In the genomic region with DNA sequence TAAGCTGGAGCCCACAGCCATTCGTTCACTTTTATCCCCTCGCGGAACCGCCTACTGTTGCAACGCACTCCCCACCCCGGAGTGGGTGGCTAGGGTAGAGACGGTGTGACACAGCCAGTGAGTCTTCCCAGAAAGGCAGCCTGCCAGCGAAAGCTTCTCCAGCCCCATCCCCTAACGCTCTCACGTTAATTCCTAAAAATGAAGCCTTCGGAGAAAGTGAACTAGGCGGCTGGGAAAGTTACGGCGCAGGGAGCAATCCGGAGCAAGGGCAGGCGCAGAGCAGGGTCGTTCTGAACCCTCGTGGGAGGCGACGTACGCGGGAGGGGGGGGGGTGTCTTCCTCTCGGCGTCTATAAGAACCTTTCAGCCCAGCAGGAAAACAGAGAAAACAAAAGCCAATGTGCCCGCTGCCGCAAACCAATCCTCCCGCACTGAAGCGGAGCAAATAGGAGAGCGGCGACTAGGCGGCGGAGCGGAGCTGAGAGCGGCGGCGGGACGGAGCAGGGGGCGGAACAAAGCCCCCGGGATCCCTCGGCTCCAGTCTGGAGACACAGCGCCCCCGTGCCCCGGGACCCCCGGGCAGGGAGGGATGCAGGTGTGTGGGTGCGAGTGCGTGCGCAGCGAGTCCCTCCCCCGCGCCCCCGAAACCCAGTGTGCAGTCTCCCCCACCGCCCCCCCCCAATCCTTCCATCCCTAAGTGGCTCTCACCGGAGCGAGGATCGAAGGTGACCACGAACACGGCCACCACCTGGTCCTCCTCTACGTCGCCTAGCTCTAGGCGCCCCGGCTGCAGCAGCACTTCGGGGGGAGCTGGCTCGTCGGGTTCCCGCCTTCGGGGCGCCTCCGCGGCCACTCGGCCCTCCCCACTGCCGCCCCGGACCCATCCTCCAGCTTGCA, we compare ENCODE assay signal across 9 mouse cellular contexts. TPM values are rescaled to one million over a fixed set of nuclear protein-coding genes. Genes with fewer than 3 reads are reported as not detected.
DNase-seq lines count a peak whose midpoint lies in the region; ATAC-seq and TF ChIP-seq lines count a peak whose summit lies in the region.
"Had no signal": no experiment of that assay in that cellular context is flagged by ENCODE, and none has a peak within 500 bp of the region (broad histone marks: within the 10 kb centered on the region; RNA-seq: fewer than 3 reads in every experiment).

No protein-coding gene starts in this region.

- H3K4me2 ChIP-seq in embryonic facial prominence, embryonic 13.5 days, result peak overlapping the region; percentile 68
- H3K4me2 ChIP-seq in heart, postnatal 0 days (ENCODE audit: low read depth, low read length), result peak overlapping the region; percentile 99
- H3K4me2 ChIP-seq in neural tube, embryonic 15.5 days, result peak overlapping the region; percentile 69

- under 1% methylated on average over 68 of the region's 72 CpGs for WGBS in embryonic facial prominence, embryonic 13.5 days
- under 1% methylated on average over 62 of the region's 72 CpGs for WGBS in heart, postnatal 0 days
- WGBS in neural tube, embryonic 15.5 days, result under 1% methylated on average over 68 of the region's 72 CpGs

- peak; percentile 30 for ATAC-seq in CD4-positive, CD25-positive, alpha-beta regulatory T cell, adult 4 months
- peak; percentile 46 for ATAC-seq in embryonic facial prominence, embryonic 13.5 days (ENCODE audit: insufficient number of reproducible peaks, insufficient read depth, low FRiP score, low TSS enrichment, low read depth)
- peak; percentile 54 for ATAC-seq in heart, postnatal 0 days (ENCODE audit: insufficient read depth, low read depth)
- ATAC-seq in neural tube, embryonic 15.5 days (ENCODE audit: low FRiP score), result peak; percentile 76

- peaks cover 22% of the 10 kb centered on the region for H3K4me1 ChIP-seq in embryonic facial prominence, embryonic 13.5 days
- peaks cover 4% of the 10 kb centered on the region; the same call in 1 of the 2 replicates for H3K4me1 ChIP-seq in heart, postnatal 0 days (ENCODE audit: control insufficient read depth, insufficient read depth)
- H3K4me1 ChIP-seq in neural tube, embryonic 15.5 days, result peaks cover 38% of the 10 kb centered on the region

- TF ChIP-seq EP300 in heart, postnatal 0 days (IDR thresholded peaks at IDR 0.05; ENCODE audit: low read depth), result no peak

- peak overlapping the region; percentile 85 for H3K9ac ChIP-seq in embryonic facial prominence, embryonic 13.5 days
- H3K9ac ChIP-seq in heart, postnatal 0 days (replicated peaks; ENCODE audit: low read depth, low read length), result peak overlapping the region; percentile 70
- peak overlapping the region; percentile 91 for H3K9ac ChIP-seq in neural tube, embryonic 15.5 days (replicated peaks)

- DNase-seq in adrenal gland, postnatal 10 days, result peak; percentile 58
- DNase-seq in heart, postnatal 0 days (ENCODE audit: low spot score), result peak; percentile 11
- DNase-seq in kidney, postnatal 36 days, result peak; percentile 13 to 52
- peak; percentile 15 to 31 for DNase-seq in lung, adult 18-20 months
- DNase-seq in thymus, postnatal 4 days, result peak; percentile 83

- peak overlapping the region; percentile 76 for H3K27ac ChIP-seq in embryonic facial prominence, embryonic 13.5 days
- H3K27ac ChIP-seq in heart, postnatal 0 days (ENCODE audit: low read depth), result no peak overlapping the region
- peak overlapping the region; percentile 91 for H3K27ac ChIP-seq in neural tube, embryonic 15.5 days (replicated peaks)

- peak overlapping the region; percentile 74 for H3K4me3 ChIP-seq in embryonic facial prominence, embryonic 13.5 days
- H3K4me3 ChIP-seq in heart, postnatal 0 days (ENCODE audit: low read depth, low read length), result peak overlapping the region; percentile 86
- H3K4me3 ChIP-seq in neural tube, embryonic 15.5 days (replicated peaks), result peak overlapping the region; percentile 83

- no peaks in the 10 kb centered on the region for H3K9me3 ChIP-seq in embryonic facial prominence, embryonic 13.5 days
- H3K9me3 ChIP-seq in heart, postnatal 0 days (replicated peaks; ENCODE audit: control insufficient read depth, low read length), result no peaks in the 10 kb centered on the region
- H3K9me3 ChIP-seq in neural tube, embryonic 15.5 days (replicated peaks), result no peaks in the 10 kb centered on the region

- no peaks in the 10 kb centered on the region for H3K36me3 ChIP-seq in embryonic facial prominence, embryonic 13.5 days
- no peaks in the 10 kb centered on the region for H3K36me3 ChIP-seq in heart, postnatal 0 days (replicated peaks; ENCODE audit: control insufficient read depth, insufficient read depth, low read length)
- H3K36me3 ChIP-seq in neural tube, embryonic 15.5 days, result no peaks in the 10 kb centered on the region

- no peak for TF ChIP-seq CTCF in heart, postnatal 0 days (IDR thresholded peaks at IDR 0.05; ENCODE audit: low read depth)

- H3K27me3 ChIP-seq in embryonic facial prominence, embryonic 13.5 days, result peaks cover 23% of the 10 kb centered on the region
- peaks cover 7% of the 10 kb centered on the region; the same call in 1 of the 2 replicates for H3K27me3 ChIP-seq in heart, postnatal 0 days (ENCODE audit: control insufficient read depth, insufficient read depth, low read length)
- no peaks in the 10 kb centered on the region for H3K27me3 ChIP-seq in neural tube, embryonic 15.5 days (replicated peaks)

RNA-seq across cellular contexts. Expression of a gene that starts 0.5 kb away (rescaled TPM):
- 1 to 10 TPM; 4.1 to 7.9 TPM for polyA plus RNA-seq in CD4-positive, CD25-positive, alpha-beta regulatory T cell, adult 4 months (2017; shearing (Covaris generic))
- 10 to 100 TPM; 14.0 to 16.4 TPM for total RNA-seq in adrenal gland, postnatal 10 days (2021)
- 9.6 and 10.8 TPM in 2 replicates for polyA plus RNA-seq in embryonic facial prominence, embryonic 13.5 days (2015; fragmentation: Nextera tagmentation; extraction: Ambion mirVana)
- 2.3 and 13.7 TPM in 2 replicates for total RNA-seq in heart, postnatal 0 days (2014; rRNA removed; ENCODE audit: low replicate concordance)
- polyA plus RNA-seq in heart, postnatal 0 days (2015; fragmentation: Nextera tagmentation; extraction: Ambion mirVana), result 1.1 and 1.6 TPM in 2 replicates
- 12.7 and 14.8 TPM in 2 replicates for polyA plus RNA-seq in neural tube, embryonic 15.5 days (2015; fragmentation: Nextera tagmentation; extraction: Ambion mirVana)

RNA-seq across cellular contexts. Expression of a gene that starts 3.5 kb away (rescaled TPM):
- polyA plus RNA-seq in CD4-positive, CD25-positive, alpha-beta regulatory T cell, adult 4 months (2017; shearing (Covaris generic)), result not detected
- not detected for total RNA-seq in adrenal gland, postnatal 10 days (2021)
- not detected in 2 replicates for polyA plus RNA-seq in embryonic facial prominence, embryonic 13.5 days (2015; fragmentation: Nextera tagmentation; extraction: Ambion mirVana)
- total RNA-seq in heart, postnatal 0 days (2014; rRNA removed; ENCODE audit: low replicate concordance), result not detected in 2 replicates
- polyA plus RNA-seq in heart, postnatal 0 days (2015; fragmentation: Nextera tagmentation; extraction: Ambion mirVana), result not detected in 2 replicates
- 0.08 and 0.15 TPM in 2 replicates for polyA plus RNA-seq in neural tube, embryonic 15.5 days (2015; fragmentation: Nextera tagmentation; extraction: Ambion mirVana)
- total RNA-seq: gastrocnemius, postnatal 4 days had no signal

RNA-seq across cellular contexts. Expression of a gene that starts 35.8 kb away (rescaled TPM):
- 100 to 1,000 TPM; 112 to 118 TPM for polyA plus RNA-seq in CD4-positive, CD25-positive, alpha-beta regulatory T cell, adult 4 months (2017; shearing (Covaris generic))
- 10 to 100 TPM; 56.9 to 70.5 TPM for total RNA-seq in adrenal gland, postnatal 10 days (2021)
- polyA plus RNA-seq in embryonic facial prominence, embryonic 13.5 days (2015; fragmentation: Nextera tagmentation; extraction: Ambion mirVana), result 185 and 223 TPM in 2 replicates
- 5.5 and 11.4 TPM in 2 replicates for total RNA-seq in heart, postnatal 0 days (2014; rRNA removed; ENCODE audit: low replicate concordance)
- polyA plus RNA-seq in heart, postnatal 0 days (2015; fragmentation: Nextera tagmentation; extraction: Ambion mirVana), result 111 and 116 TPM in 2 replicates
- polyA plus RNA-seq in neural tube, embryonic 15.5 days (2015; fragmentation: Nextera tagmentation; extraction: Ambion mirVana), result 96.3 and 118 TPM in 2 replicates

RNA-seq across cellular contexts. Expression of a gene that starts 55.6 kb away (rescaled TPM):
- not detected for polyA plus RNA-seq in CD4-positive, CD25-positive, alpha-beta regulatory T cell, adult 4 months (2017; shearing (Covaris generic))
- not detected for total RNA-seq in adrenal gland, postnatal 10 days (2021)
- not detected in 2 replicates for polyA plus RNA-seq in embryonic facial prominence, embryonic 13.5 days (2015; fragmentation: Nextera tagmentation; extraction: Ambion mirVana)
- total RNA-seq in heart, postnatal 0 days (2014; rRNA removed; ENCODE audit: low replicate concordance), result not detected in 2 replicates
- polyA plus RNA-seq in heart, postnatal 0 days (2015; fragmentation: Nextera tagmentation; extraction: Ambion mirVana), result not detected in 2 replicates
- polyA plus RNA-seq in neural tube, embryonic 15.5 days (2015; fragmentation: Nextera tagmentation; extraction: Ambion mirVana), result not detected in 2 replicates
- total RNA-seq: gastrocnemius, postnatal 4 days had no signal

RNA-seq across cellular contexts. Expression of a gene that starts 57.9 kb away (rescaled TPM):
- not detected for polyA plus RNA-seq in CD4-positive, CD25-positive, alpha-beta regulatory T cell, adult 4 months (2017; shearing (Covaris generic))
- not detected for total RNA-seq in adrenal gland, postnatal 10 days (2021)
- 0.28 TPM in 1 of 2 replicates, not detected in the other for polyA plus RNA-seq in embryonic facial prominence, embryonic 13.5 days (2015; fragmentation: Nextera tagmentation; extraction: Ambion mirVana)
- total RNA-seq in heart, postnatal 0 days (2014; rRNA removed; ENCODE audit: low replicate concordance), result not detected in 2 replicates
- polyA plus RNA-seq in heart, postnatal 0 days (2015; fragmentation: Nextera tagmentation; extraction: Ambion mirVana), result not detected in 2 replicates
- not detected in 2 replicates for polyA plus RNA-seq in neural tube, embryonic 15.5 days (2015; fragmentation: Nextera tagmentation; extraction: Ambion mirVana)
- total RNA-seq: gastrocnemius, postnatal 4 days had no signal

Comparison
In these comparisons a context has a peak if more than half of its experiments do, and no peak if none do; other contexts are left out.
1. DNase-seq: peak in every context shown above with its lines; median percentile 83 in thymus, postnatal 4 days; 58 in adrenal gland, postnatal 10 days; 32 in kidney, postnatal 36 days; 23 in lung, adult 18-20 months; 11 in heart, postnatal 0 days.